Mouse (Mus musculus): Measurements from ENCODE around the gene Rab23. TPM values are rescaled to one million over a fixed set of nuclear protein-coding genes. Genes with fewer than 3 reads are reported as not detected.

Rab23 gene
- total RNA-seq (2014; rRNA removed) (11.4 and 13.6 TPM in 2 replicates), polyA plus RNA-seq (2012; rRNA removed) (4.5 and 5.4 TPM in 2 replicates)

DNA sequence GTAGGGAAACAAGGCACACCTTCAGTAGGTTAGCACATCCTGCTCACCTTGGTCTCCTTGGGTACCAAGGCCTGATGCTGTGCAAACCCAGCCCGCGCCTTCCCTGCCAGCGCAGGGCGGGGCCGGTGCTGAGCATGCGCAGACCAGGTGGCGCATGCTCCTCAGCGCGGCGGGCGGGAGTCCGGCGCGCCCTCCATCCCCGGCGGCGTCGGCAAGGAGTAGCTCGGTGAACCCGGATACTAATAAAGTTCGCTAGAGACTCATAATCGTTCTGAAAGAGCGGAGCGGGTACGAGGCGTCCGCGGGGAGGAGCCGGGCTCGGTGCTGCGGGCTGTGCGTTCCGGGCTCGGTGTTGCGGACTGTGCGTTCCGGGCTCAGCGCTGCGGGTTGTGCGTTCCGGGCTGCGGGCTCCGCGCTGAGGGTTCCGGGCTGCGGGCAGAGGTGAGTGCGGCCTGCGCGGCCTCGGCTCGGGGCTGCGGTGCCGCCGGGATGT lies at the start of gene Rab23:
Rab23 (plus strand) TSS at position 155 of the 493 bp plus-strand sequence.
- Histone ChIP-seq H3K27ac (replicated peaks; ENCODE audit: insufficient read depth, low read depth, low read length) (no peak within 1 kb of the TSS), H3K4me1 (ENCODE audit: control insufficient read depth, insufficient read depth, low read length) (no peaks in the 10 kb centered on the region), H3K36me3 (ENCODE audit: control insufficient read depth, insufficient read depth, low read length) (peaks cover 3% of the 10 kb centered on the region; the same call in 1 of the 2 replicates), H3K27me3 (ENCODE audit: control insufficient read depth, insufficient read depth, low read length) (no peaks in the 10 kb centered on the region), H3K79me2 (ENCODE audit: control insufficient read depth, insufficient read depth, low read length) (no peaks in the 10 kb centered on the region), H3K9ac (ENCODE audit: low read depth, low read length) (peak within 1 kb of the TSS; percentile 85), H3K4me3 (ENCODE audit: insufficient read depth, low read depth, low read length) (peak within 1 kb of the TSS; percentile 90)
- DNase-seq (ENCODE audit: extremely low read depth, low read depth, low spot score): peak; percentile 57
- TF ChIP-seq CTCF (IDR thresholded peaks at IDR 0.05; ENCODE audit: low read depth, low read length) (no peak), POLR2A (IDR thresholded peaks at IDR 0.05; ENCODE audit: extremely low read depth, insufficient read depth, low read length) (0 out of 2 replicates have a peak, but pooled peaks have one; percentile 25)
- WGBS: 1% methylated on average over 54 of the region's 54 CpGs

DNA sequence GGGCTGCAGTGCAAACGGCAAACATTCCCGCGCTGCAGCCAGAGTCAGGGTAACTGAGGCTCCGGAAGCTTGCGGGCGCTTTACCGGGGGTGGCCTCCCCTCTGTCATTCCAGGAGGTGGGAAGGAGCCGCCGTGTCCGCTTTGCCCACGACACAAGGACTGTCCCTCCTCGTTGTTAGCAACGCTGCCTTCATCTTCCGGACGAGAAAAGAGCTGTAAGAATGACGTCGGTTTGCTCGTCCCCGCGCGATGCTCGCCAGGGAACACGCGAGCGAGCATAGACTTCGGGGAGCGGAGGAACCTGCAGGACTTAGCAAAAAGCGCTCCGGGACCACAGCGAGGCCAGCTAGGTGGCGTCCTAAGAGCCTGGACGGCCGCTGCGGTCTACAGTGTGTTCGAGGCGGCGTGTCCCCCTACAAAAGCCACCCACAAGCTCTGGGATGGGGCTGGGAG lies 49.5 kb upstream of the Rab23 start:
- 0 out of 2 replicates have a peak, but pooled peaks have one; percentile 25 for TF ChIP-seq CTCF (IDR thresholded peaks at IDR 0.05; ENCODE audit: low read depth, low read length)
- TF ChIP-seq POLR2A (IDR thresholded peaks at IDR 0.05; ENCODE audit: extremely low read depth, insufficient read depth, low read length): no peak
- no peaks in the 10 kb centered on the region for H3K27me3 ChIP-seq (ENCODE audit: control insufficient read depth, insufficient read depth, low read length)
- WGBS: under 1% methylated on average over 37 of the region's 37 CpGs
- peak overlapping the region; percentile 78 for H3K4me3 ChIP-seq (ENCODE audit: insufficient read depth, low read depth, low read length)
- 0 out of 2 replicates have a peak, but pooled peaks cover 2% of the 10 kb centered on the region for H3K4me1 ChIP-seq (ENCODE audit: control insufficient read depth, insufficient read depth, low read length)
- H3K36me3 ChIP-seq (ENCODE audit: control insufficient read depth, insufficient read depth, low read length): no peaks in the 10 kb centered on the region
- DNase-seq (ENCODE audit: extremely low read depth, low read depth, low spot score): peak; percentile 57
- 0 out of 2 replicates have a peak overlapping the region, but pooled peaks have one; percentile 6 for H3K27ac ChIP-seq (replicated peaks; ENCODE audit: insufficient read depth, low read depth, low read length)
- peak overlapping the region; percentile 47 for H3K9ac ChIP-seq (ENCODE audit: low read depth, low read length)
- H3K79me2 ChIP-seq (ENCODE audit: control insufficient read depth, insufficient read depth, low read length): no peaks in the 10 kb centered on the region

DNA sequence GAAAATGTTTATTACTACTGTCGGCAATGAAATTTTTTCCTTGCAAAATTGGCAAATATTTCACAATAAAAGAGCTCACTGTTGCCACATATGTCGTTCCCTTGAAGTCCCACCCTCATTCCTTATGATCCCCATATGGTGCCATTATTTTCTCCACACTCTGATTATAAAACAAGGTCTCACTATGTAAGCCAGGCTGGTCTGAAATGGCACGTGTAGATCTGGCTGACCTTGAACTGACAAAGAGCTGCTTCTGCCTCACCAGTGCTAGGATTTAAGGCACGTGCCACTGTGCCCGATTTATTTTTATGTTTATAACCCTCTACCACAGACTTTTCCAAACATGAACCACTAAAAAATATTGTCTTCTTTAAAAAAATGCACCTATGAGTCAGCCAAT lies 48.2 kb upstream of the Rab23 start:
- whole genome bisulfite sequencing: 43% methylated on average over 5 of the region's 5 CpGs
- Histone ChIP-seq H3K9ac (ENCODE audit: low read depth, low read length) (no peak overlapping the region), H3K4me1 (ENCODE audit: control insufficient read depth, insufficient read depth, low read length) (0 out of 2 replicates have a peak, but pooled peaks cover 2% of the 10 kb centered on the region), H3K27ac (replicated peaks; ENCODE audit: insufficient read depth, low read depth, low read length) (no peak overlapping the region), H3K79me2 (ENCODE audit: control insufficient read depth, insufficient read depth, low read length) (no peaks in the 10 kb centered on the region), H3K36me3 (ENCODE audit: control insufficient read depth, insufficient read depth, low read length) (no peaks in the 10 kb centered on the region), H3K27me3 (ENCODE audit: control insufficient read depth, insufficient read depth, low read length) (no peaks in the 10 kb centered on the region), H3K4me3 (ENCODE audit: insufficient read depth, low read depth, low read length) (no peak overlapping the region)
- DNase-seq (ENCODE audit: extremely low read depth, low read depth, low spot score): peak; percentile 10
- no peak for TF ChIP-seq CTCF (IDR thresholded peaks at IDR 0.05; ENCODE audit: low read depth, low read length)
- TF ChIP-seq POLR2A (IDR thresholded peaks at IDR 0.05; ENCODE audit: extremely low read depth, insufficient read depth, low read length): no peak

DNA sequence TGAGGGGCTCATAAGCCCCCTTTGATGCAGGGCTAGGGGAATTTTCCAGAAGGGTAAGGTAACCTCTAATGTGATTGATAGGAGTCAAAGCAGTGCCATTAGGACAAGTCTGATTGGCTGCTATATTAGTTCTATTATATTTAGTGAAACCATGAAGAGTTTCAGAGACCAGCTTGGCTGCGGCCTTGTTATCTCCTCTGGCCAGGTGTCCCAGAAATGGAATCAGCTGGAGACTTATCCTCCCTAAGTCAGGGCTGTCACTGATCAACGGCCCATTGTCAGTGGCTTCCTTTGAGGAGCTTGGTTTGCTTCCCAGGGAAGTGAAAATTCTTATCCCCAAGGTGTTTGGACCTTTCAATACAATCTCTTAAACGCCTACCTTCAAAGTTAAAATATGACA lies 47.6 kb upstream of the Rab23 start:
- WGBS: 69% methylated on average over 3 of the region's 3 CpGs

DNA sequence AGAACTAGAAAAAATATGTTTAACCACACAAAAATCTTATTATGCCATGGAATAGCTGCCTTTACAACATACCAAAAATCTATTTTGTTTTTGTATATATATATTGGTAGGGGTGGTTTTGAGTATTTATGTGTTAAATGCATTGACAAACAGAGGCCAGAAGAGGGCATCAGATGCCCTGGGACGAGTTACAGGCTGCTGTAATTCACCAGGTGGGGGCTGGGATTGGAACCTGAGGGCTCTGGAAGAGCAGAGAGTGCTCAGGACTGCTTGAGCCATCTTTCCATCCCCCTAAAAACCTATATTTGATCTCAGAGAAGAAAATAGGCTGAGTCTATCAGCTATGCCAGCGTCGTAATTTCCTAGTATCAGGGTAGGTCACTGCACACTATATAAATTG lies 47.2 kb upstream of the Rab23 start:
- 0 out of 2 replicates have a peak, but pooled peaks cover 2% of the 10 kb centered on the region for H3K4me1 ChIP-seq (ENCODE audit: control insufficient read depth, insufficient read depth, low read length)
- H3K4me3 ChIP-seq (ENCODE audit: insufficient read depth, low read depth, low read length): no peak overlapping the region
- H3K9ac ChIP-seq (ENCODE audit: low read depth, low read length): no peak overlapping the region
- no peaks in the 10 kb centered on the region for H3K27me3 ChIP-seq (ENCODE audit: control insufficient read depth, insufficient read depth, low read length)
- H3K79me2 ChIP-seq (ENCODE audit: control insufficient read depth, insufficient read depth, low read length): no peaks in the 10 kb centered on the region
- peak; percentile 5 for DNase-seq (ENCODE audit: extremely low read depth, low read depth, low spot score)
- 28% methylated on average over 3 of the region's 3 CpGs for WGBS
- TF ChIP-seq CTCF (IDR thresholded peaks at IDR 0.05; ENCODE audit: low read depth, low read length) (peak; percentile 35; the same call in 1 of the 2 replicates), POLR2A (IDR thresholded peaks at IDR 0.05; ENCODE audit: extremely low read depth, insufficient read depth, low read length) (no peak)
- H3K27ac ChIP-seq (replicated peaks; ENCODE audit: insufficient read depth, low read depth, low read length): no peak overlapping the region
- H3K36me3 ChIP-seq (ENCODE audit: control insufficient read depth, insufficient read depth, low read length): no peaks in the 10 kb centered on the region

More for the DNA sequence above, 47.6 kb upstream of the Rab23 start:
- no peak for DNase-seq (ENCODE audit: extremely low read depth, low read depth, low spot score)
- Histone ChIP-seq H3K4me1 (ENCODE audit: control insufficient read depth, insufficient read depth, low read length) (0 out of 2 replicates have a peak, but pooled peaks cover 2% of the 10 kb centered on the region), H3K27me3 (ENCODE audit: control insufficient read depth, insufficient read depth, low read length) (no peaks in the 10 kb centered on the region), H3K36me3 (ENCODE audit: control insufficient read depth, insufficient read depth, low read length) (no peaks in the 10 kb centered on the region), H3K9ac (ENCODE audit: low read depth, low read length) (no peak overlapping the region), H3K4me3 (ENCODE audit: insufficient read depth, low read depth, low read length) (no peak overlapping the region), H3K79me2 (ENCODE audit: control insufficient read depth, insufficient read depth, low read length) (no peaks in the 10 kb centered on the region), H3K27ac (replicated peaks; ENCODE audit: insufficient read depth, low read depth, low read length) (no peak overlapping the region)
- TF ChIP-seq POLR2A (IDR thresholded peaks at IDR 0.05; ENCODE audit: extremely low read depth, insufficient read depth, low read length) (no peak), CTCF (IDR thresholded peaks at IDR 0.05; ENCODE audit: low read depth, low read length) (no peak)
